Mouse (Mus musculus) kidney, postnatal 10 days (tissue): ENCODE results near the gene Pcsk1n.
A peak's percentile ranks its signal among the peaks of the same experiment; 100 is the strongest.
"Not testable (repeated sequence)": the region's sequence is repeated elsewhere in the genome, so short reads cannot be mapped to it uniquely, and the experiment has no call there.

Source experiments
- DNase-seq: peaks from one replicate; pipeline ENCODE4 v3.0.0; 2021; ENCODE audit warnings: mixed read lengths

The Pcsk1n gene

GRCm38 (mm10) chrX:7919601-7920383 lies at the start of gene Pcsk1n:
Pcsk1n (plus strand) TSS chrX:7919822.
- DNase-seq: peak; percentile 15

GRCm38 (mm10) chrX:7869826-7870225 lies 49.8 kb upstream of the Pcsk1n start:
- DNase-seq: no peak

- peak; percentile 85 for DNase-seq
These were observed 41.6 kb upstream of the Pcsk1n start, which contains the start of gene Pim2 for GRCm38 (mm10) chrX:7878007-7878419. Pim2 (plus strand) TSS chrX:7878262.

GRCm38 (mm10) chrX:7878495-7878894 lies 41.1 kb upstream of the Pcsk1n start:
- DNase-seq: no peak

- peak; percentile 69 for DNase-seq
These were observed 39.8 kb upstream of the Pcsk1n start for GRCm38 (mm10) chrX:7879819-7880218.

GRCm38 (mm10) chrX:7883841-7884567 lies 35.6 kb upstream of the Pcsk1n start, which contains the start of gene Slc35a2:
Slc35a2 (plus strand) TSS chrX:7884028.
- DNase-seq: peak; percentile 87

GRCm38 (mm10) chrX:7898211-7898610 lies 21.4 kb upstream of the Pcsk1n start:
- DNase-seq: no peak

- peak; percentile 92 for DNase-seq
These were observed 20.4 kb upstream of the Pcsk1n start, which contains the start of the genes Pqbp1 and Timm17b for GRCm38 (mm10) chrX:7898880-7899874. Pqbp1 (minus strand) TSS chrX:7899269. Timm17b (plus strand) TSS chrX:7899357.

- DNase-seq: no peak
These were observed 15.2 kb upstream of the Pcsk1n start for GRCm38 (mm10) chrX:7904441-7904840.

GRCm38 (mm10) chrX:7907735-7908134 lies 11.9 kb upstream of the Pcsk1n start, which contains the start of gene Gm10491:
Gm10491 (minus strand) TSS chrX:7907835.
- DNase-seq: no peak

GRCm38 (mm10) chrX:7909242-7909641 lies 10.4 kb upstream of the Pcsk1n start, which contains the start of gene Gm10490:
Gm10490 (plus strand) TSS chrX:7909542.
- not testable (repeated sequence) for DNase-seq

GRCm38 (mm10) chrX:7910473-7910872 lies 9.1 kb upstream of the Pcsk1n start:
- no peak for DNase-seq

GRCm38 (mm10) chrX:7915669-7916068 lies 4.0 kb upstream of the Pcsk1n start:
- peak; percentile 48 for DNase-seq

- not testable (repeated sequence) for DNase-seq
These were observed 1.7 kb upstream of the Pcsk1n start for GRCm38 (mm10) chrX:7917960-7918359.

- DNase-seq: no peak
These were observed 2.4 kb downstream of the Pcsk1n start for GRCm38 (mm10) chrX:7922032-7922431.

GRCm38 (mm10) chrX:7926266-7926665 lies 6.6 kb downstream of the Pcsk1n start:
- DNase-seq: no peak

GRCm38 (mm10) chrX:7927116-7927515 lies 7.5 kb downstream of the Pcsk1n start:
- DNase-seq: no peak

- DNase-seq: no peak
These were observed 8.7 kb downstream of the Pcsk1n start, which contains the start of gene Eras for GRCm38 (mm10) chrX:7928270-7928790. Eras (minus strand) TSS chrX:7928607.

GRCm38 (mm10) chrX:7936874-7937273 lies 17.3 kb downstream of the Pcsk1n start:
- DNase-seq: no peak

- DNase-seq: no peak
These were observed 18.0 kb downstream of the Pcsk1n start for GRCm38 (mm10) chrX:7937667-7938066.

GRCm38 (mm10) chrX:7945618-7946017 lies 26.0 kb downstream of the Pcsk1n start:
- DNase-seq: peak; percentile 7
